ENCODE assay signal across 8 mouse cellular contexts in the genomic region with DNA sequence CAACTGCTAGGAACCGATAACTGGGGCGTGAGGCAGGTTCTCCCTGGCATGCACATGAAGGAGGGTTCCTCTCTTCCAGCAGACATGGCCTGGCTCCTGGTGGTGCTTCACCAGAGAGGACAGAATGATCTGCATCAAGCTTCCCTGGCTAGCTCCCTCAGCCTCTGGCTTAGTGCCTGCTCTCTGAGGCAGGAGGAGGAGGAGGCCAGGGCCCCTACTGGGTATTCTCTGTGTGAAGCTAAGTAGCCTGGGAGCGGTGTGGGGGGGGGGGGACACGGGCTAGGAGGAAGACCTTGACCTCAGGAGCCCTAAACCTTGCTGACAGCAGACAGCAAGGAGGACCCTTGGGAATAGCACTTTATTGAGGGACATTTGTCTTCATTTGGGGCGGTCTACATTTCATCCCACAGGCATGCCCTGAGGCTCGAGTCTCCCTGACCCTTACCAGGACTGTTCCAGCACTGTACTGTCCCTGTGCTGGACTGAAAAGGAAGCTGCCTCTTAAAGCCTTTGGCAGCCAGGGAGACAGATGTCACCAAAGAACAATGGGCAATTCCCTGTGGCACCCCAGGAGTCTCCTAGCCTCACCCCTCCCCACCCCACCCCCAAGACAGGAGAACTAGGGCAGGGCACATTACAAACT.
A peak's percentile ranks its signal among the peaks of the same experiment; 100 is the strongest.
DNase-seq lines count a peak whose midpoint lies in the region; ATAC-seq and TF ChIP-seq lines count a peak whose summit lies in the region.

No protein-coding gene starts in this region.

- no peak overlapping the region for H3K27ac ChIP-seq in forebrain, embryonic 14.5 days (ENCODE audit: low read depth, low read length)
- H3K27ac ChIP-seq in forebrain, embryonic 15.5 days (replicated peaks) = no peak overlapping the region
- peak overlapping the region; percentile 89; the same call in 1 of the 2 replicates for H3K27ac ChIP-seq in hindbrain, embryonic 13.5 days
- H3K27ac ChIP-seq in midbrain, postnatal 0 days (ENCODE audit: low read depth, low read length) = no peak overlapping the region
- no peak overlapping the region for H3K27ac ChIP-seq in liver, embryonic 12.5 days

- no peaks in the 10 kb centered on the region for H3K9me3 ChIP-seq in forebrain, embryonic 14.5 days (replicated peaks; ENCODE audit: control insufficient read depth, low read length)
- no peaks in the 10 kb centered on the region for H3K9me3 ChIP-seq in forebrain, embryonic 15.5 days
- no peaks in the 10 kb centered on the region for H3K9me3 ChIP-seq in hindbrain, embryonic 13.5 days
- H3K9me3 ChIP-seq in midbrain, postnatal 0 days (ENCODE audit: low read length) = no peaks in the 10 kb centered on the region
- no peaks in the 10 kb centered on the region for H3K9me3 ChIP-seq in liver, embryonic 12.5 days (replicated peaks)

- no peak overlapping the region for H3K4me2 ChIP-seq in forebrain, embryonic 14.5 days (ENCODE audit: low read length)
- no peak overlapping the region for H3K4me2 ChIP-seq in forebrain, embryonic 15.5 days (replicated peaks)
- no peak overlapping the region for H3K4me2 ChIP-seq in hindbrain, embryonic 13.5 days
- no peak overlapping the region for H3K4me2 ChIP-seq in midbrain, postnatal 0 days (ENCODE audit: low read depth, low read length, poor library complexity, severe bottlenecking)
- H3K4me2 ChIP-seq in liver, embryonic 12.5 days = no peak overlapping the region

- no peak for ATAC-seq in forebrain, embryonic 14.5 days
- no peak; the same call in 1 of the 2 replicates for ATAC-seq in forebrain, embryonic 15.5 days (replicated peaks)
- no peak for ATAC-seq in hindbrain, embryonic 13.5 days (ENCODE audit: low FRiP score)
- ATAC-seq in midbrain, postnatal 0 days (ENCODE audit: low FRiP score) = no peak
- ATAC-seq in liver, embryonic 12.5 days = no peak

- 41% methylated on average over 5 of the region's 6 CpGs for WGBS in forebrain, embryonic 14.5 days
- WGBS in forebrain, embryonic 15.5 days = 37% methylated on average over 5 of the region's 6 CpGs
- WGBS in hindbrain, embryonic 13.5 days = 27% methylated on average over 5 of the region's 6 CpGs
- WGBS in midbrain, postnatal 0 days = 41% methylated on average over 4 of the region's 6 CpGs
- 45% methylated on average over 6 of the region's 6 CpGs for WGBS in liver, embryonic 12.5 days (ENCODE audit: insufficient replicate concordance)

- no peak overlapping the region for H3K9ac ChIP-seq in forebrain, embryonic 14.5 days (ENCODE audit: low read length)
- H3K9ac ChIP-seq in forebrain, embryonic 15.5 days (replicated peaks) = no peak overlapping the region
- no peak overlapping the region for H3K9ac ChIP-seq in hindbrain, embryonic 13.5 days
- H3K9ac ChIP-seq in midbrain, postnatal 0 days (replicated peaks; ENCODE audit: low read length, poor library complexity, severe bottlenecking) = no peak overlapping the region
- H3K9ac ChIP-seq in liver, embryonic 12.5 days = no peak overlapping the region

- DNase-seq in forebrain, embryonic 14.5 days (ENCODE audit: low spot score) = peak; percentile 28
- peak; percentile 61 for DNase-seq in embryo, embryonic 10 days (ENCODE audit: low spot score)
- DNase-seq in midbrain, postnatal 0 days (ENCODE audit: low spot score) = peak; percentile 22
- no peak for DNase-seq in frontal cortex, postnatal 14 days (ENCODE audit: low spot score in 2 of 2)
- DNase-seq in right cerebral cortex, postnatal 4 days = no peak

- no peaks in the 10 kb centered on the region for H3K36me3 ChIP-seq in forebrain, embryonic 14.5 days (ENCODE audit: control insufficient read depth, insufficient read depth, low read length)
- H3K36me3 ChIP-seq in forebrain, embryonic 15.5 days = no peaks in the 10 kb centered on the region
- H3K36me3 ChIP-seq in hindbrain, embryonic 13.5 days = no peaks in the 10 kb centered on the region
- H3K36me3 ChIP-seq in midbrain, postnatal 0 days (ENCODE audit: insufficient read depth, low read length) = no peaks in the 10 kb centered on the region
- no peaks in the 10 kb centered on the region for H3K36me3 ChIP-seq in liver, embryonic 12.5 days

- H3K4me3 ChIP-seq in forebrain, embryonic 14.5 days (ENCODE audit: low read depth, low read length) = no peak overlapping the region
- no peak overlapping the region for H3K4me3 ChIP-seq in forebrain, embryonic 15.5 days
- no peak overlapping the region for H3K4me3 ChIP-seq in hindbrain, embryonic 13.5 days
- no peak overlapping the region for H3K4me3 ChIP-seq in midbrain, postnatal 0 days (ENCODE audit: low read depth, low read length)
- no peak overlapping the region for H3K4me3 ChIP-seq in liver, embryonic 12.5 days

- H3K4me1 ChIP-seq in forebrain, embryonic 14.5 days (ENCODE audit: control insufficient read depth, insufficient read depth, low read length) = peaks cover 8% of the 10 kb centered on the region
- H3K4me1 ChIP-seq in forebrain, embryonic 15.5 days = peaks cover 16% of the 10 kb centered on the region
- peaks cover 19% of the 10 kb centered on the region for H3K4me1 ChIP-seq in hindbrain, embryonic 13.5 days (replicated peaks)
- no peaks in the 10 kb centered on the region for H3K4me1 ChIP-seq in midbrain, postnatal 0 days (ENCODE audit: insufficient read depth, low read length)
- peaks cover 32% of the 10 kb centered on the region for H3K4me1 ChIP-seq in liver, embryonic 12.5 days

- no peaks in the 10 kb centered on the region for H3K27me3 ChIP-seq in forebrain, embryonic 14.5 days (replicated peaks; ENCODE audit: control insufficient read depth, insufficient read depth, low read length)
- H3K27me3 ChIP-seq in forebrain, embryonic 15.5 days = no peaks in the 10 kb centered on the region
- H3K27me3 ChIP-seq in hindbrain, embryonic 13.5 days = peaks cover 41% of the 10 kb centered on the region
- H3K27me3 ChIP-seq in midbrain, postnatal 0 days (ENCODE audit: insufficient read depth, low read length) = no peaks in the 10 kb centered on the region
- H3K27me3 ChIP-seq in liver, embryonic 12.5 days (replicated peaks) = peaks cover 50% of the 10 kb centered on the region

- TF ChIP-seq CTCF in midbrain, postnatal 0 days (IDR thresholded peaks at IDR 0.05) = no peak

Comparison
In these comparisons a context has a peak if more than half of its experiments do, and no peak if none do; other contexts are left out.
1. DNase-seq: peak in forebrain, embryonic 14.5 days (single experiment), embryo, embryonic 10 days (single experiment) and midbrain, postnatal 0 days (single experiment); none in frontal cortex, postnatal 14 days (0 of 2) and right cerebral cortex, postnatal 4 days (single experiment).